Mouse (Mus musculus) cerebellum, adult 18-20 months (tissue): ENCODE measurements around the gene Dag1.
A peak's percentile ranks its signal among the peaks of the same experiment; 100 is the strongest.
"Not testable (repeated sequence)": the region's sequence is repeated elsewhere in the genome, so short reads cannot be mapped to it uniquely, and the experiment has no call there.

Experiments
- DNase-seq, 2 experiments: peaks; one replicate each; pipeline ENCODE4 v3.0.0; 2021

The Dag1 gene

DNA sequence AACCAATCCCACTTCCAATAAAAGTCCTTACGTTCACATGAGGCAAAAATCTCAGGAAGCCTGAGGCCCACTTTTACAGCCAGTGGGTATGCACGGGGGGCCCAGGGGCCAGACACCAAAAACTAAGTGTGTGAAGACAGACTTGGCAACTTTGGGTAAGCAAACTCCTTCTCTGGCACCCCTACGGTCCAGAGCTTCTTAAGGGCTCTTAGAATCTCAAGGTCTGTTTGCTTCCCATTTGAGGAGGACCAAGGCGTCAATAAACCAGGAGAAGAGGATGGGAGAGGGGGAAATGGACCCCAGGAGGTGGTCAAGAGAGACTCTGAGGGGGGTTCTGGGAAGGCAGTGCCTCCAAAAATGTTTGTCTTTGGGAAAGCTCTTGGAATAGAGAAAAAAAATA is 9.7 kb upstream of the Dag1 start:
- no peak for DNase-seq

- no peak for DNase-seq
These were observed 8.9 kb upstream of the Dag1 start for GRCm38 (mm10) chr9:108272691-108273090.

- DNase-seq: no peak
These were observed 8.2 kb upstream of the Dag1 start for GRCm38 (mm10) chr9:108271941-108272340.

GRCm38 (mm10) chr9:108268701-108269100 is 4.9 kb upstream of the Dag1 start:
- DNase-seq: not testable (repeated sequence)

GRCm38 (mm10) chr9:108267691-108268090 is 3.9 kb upstream of the Dag1 start:
- DNase-seq: no peak

DNA sequence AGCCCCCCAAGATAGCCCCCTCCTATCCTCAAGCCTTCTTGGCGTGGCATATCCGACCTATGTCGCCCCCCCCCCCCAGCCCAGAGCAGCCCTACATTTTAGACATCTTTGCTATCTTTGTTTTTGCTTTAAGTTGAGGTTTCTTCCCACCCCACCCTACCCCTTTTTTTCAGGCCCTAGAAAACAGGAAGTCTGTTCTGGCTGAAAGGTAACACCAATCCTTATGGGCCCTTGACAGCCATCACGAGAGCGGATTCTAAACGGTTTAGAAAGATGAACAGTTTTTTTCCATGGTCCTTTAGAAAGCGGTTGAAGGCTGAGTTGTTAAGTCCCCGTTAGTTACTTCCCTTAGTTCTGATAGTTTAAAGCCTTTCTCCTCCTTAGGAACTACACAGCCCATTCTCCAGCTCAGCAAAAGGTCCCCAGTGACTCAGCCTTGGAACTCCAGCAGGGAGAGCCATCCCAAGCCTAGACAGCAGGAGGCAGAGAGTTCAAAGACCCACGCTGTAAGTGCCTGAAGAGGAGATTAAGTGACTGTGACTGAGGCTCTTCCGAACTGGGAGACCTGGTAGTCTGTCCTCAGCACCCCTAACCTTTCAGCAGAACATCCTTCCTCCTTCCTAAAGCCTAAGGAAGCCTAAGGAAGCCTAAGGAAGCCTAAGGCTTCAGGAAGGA is 2.6 kb upstream of the Dag1 start:
- no peak for DNase-seq

DNA sequence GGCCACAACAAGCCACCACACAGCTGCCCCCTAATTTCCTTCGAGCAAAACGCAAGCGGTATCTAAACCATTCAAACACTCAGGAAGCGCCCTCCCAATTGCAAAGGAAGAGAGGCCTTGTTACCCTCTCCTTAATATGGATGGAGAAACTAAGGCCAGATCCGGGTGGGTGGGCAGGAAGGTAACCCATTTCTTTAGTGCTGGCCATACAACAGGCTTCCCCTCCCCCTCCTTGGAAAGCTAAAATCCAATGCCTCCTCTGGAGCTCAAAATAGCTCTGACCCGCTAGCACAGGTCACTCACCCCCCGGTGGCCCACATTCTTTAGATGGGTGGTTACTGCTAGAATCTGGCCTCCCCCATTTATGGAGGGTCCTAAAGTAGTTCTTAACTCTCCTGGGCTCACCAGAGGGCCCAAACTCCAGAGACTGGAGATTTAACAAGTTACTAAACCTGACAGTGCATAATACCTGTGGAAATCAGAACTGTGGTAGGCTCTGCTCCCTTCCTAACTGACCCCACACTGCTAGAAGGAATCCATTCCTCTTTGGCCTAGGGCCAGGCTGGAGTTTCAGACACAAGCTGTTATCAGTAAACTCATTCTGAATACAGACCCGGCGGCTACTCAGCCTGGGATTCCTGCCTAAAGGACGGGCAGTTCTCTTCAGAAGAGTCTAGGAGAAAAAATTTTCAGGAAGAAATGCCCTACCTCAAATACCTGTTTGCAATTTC is 598 bp upstream of the Dag1 start:
- peak; percentile 48 to 51 for DNase-seq

- no peak for DNase-seq
These were observed 552 bp downstream of the Dag1 start for GRCm38 (mm10) chr9:108263131-108263681.

GRCm38 (mm10) chr9:108262494-108263049 is 1.2 kb downstream of the Dag1 start:
- DNase-seq: no peak

GRCm38 (mm10) chr9:108261865-108262264 is 1.9 kb downstream of the Dag1 start:
- no peak for DNase-seq

- no peak for DNase-seq
These were observed 3.2 kb downstream of the Dag1 start for GRCm38 (mm10) chr9:108260526-108260925.

DNA sequence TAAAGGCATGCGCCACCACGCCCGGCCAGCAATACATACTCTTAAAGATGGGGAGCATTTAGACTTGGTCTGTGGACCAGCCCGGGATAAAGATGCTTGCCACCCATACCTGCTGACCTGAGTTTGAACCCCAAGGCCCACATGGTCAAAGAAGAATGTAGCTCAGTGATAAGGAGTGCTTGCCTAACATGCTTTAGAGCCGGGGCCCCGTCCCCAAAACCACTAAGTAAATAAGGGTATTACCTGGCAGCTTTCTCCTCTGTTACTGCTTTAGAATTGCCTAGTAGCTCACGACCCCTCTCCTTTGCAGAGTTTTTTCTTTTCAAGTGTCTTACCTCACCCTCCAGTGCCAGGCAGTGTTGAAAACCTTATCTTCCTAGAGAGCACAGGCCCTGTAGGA is 11.0 kb downstream of the Dag1 start:
- no peak for DNase-seq

- DNase-seq: no peak
These were observed 11.9 kb downstream of the Dag1 start for GRCm38 (mm10) chr9:108251877-108252276.

DNA sequence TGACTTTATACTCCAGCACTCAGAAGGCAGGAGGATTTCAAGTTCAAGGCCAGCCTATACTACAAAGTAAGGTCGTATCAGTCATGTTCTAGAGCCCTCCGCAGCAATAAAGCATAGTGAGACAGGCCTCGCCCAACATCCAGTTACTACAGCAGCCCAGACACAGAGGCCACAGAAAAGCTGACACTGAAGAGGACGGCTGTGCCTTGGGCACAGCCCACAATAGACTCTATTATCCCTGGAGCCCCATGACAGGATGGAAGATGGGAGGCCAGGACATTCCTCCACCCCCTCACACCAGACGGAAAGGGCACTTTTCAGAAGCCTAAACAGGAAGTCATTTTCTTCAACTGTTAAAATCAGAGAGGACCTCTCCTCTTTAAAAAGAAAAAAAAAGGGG is 14.8 kb downstream of the Dag1 start:
- no peak for DNase-seq

GRCm38 (mm10) chr9:108244984-108245383 is 18.8 kb downstream of the Dag1 start:
- no peak for DNase-seq

- DNase-seq: no peak
These were observed 19.2 kb downstream of the Dag1 start for GRCm38 (mm10) chr9:108244540-108244939.

DNA sequence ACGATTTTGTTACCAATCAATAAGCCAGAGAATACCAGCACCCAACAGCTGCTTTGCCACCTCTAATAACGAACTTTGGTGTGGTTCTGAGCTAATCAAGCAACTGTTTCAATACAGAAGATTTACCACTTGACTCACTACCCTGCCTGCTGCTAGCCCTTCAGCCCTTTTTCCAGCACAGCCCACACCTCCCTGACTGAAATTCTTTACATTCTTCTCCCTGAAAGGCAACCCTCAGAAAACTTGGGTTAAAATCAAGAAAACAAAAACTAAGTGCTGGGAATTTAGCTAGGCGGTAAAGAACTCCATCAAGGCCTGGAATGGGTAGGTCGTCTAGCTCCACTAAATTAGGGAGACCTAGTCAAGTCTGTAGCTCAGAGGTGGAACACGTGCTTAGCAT is 23.8 kb downstream of the Dag1 start:
- no peak for DNase-seq

DNA sequence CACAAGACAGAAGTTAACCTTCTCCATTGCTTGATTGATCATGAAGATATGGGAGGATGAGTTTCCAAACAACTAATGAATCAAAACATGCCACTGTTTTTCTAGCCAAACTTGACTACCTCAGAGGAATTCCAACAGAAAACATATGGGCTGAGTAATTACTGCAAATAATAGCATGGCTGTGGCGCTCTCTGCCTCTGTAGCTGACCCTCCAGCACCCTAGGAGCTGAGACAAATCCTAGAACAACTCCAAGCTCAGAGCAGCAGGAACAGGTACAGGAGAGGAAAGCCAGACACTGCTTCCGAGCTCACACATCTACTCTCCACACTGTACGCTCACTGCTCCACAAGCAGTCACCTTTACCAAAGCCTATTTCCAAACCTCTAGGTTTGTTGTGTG is 24.9 kb downstream of the Dag1 start:
- DNase-seq: no peak

GRCm38 (mm10) chr9:108238402-108238801 is 25.4 kb downstream of the Dag1 start:
- no peak for DNase-seq

- no peak for DNase-seq
These were observed 29.1 kb downstream of the Dag1 start for GRCm38 (mm10) chr9:108234682-108235081.

GRCm38 (mm10) chr9:108232908-108233307 is 30.9 kb downstream of the Dag1 start:
- DNase-seq: no peak

- no peak for DNase-seq
These were observed 35.7 kb downstream of the Dag1 start for GRCm38 (mm10) chr9:108227911-108228649.

DNA sequence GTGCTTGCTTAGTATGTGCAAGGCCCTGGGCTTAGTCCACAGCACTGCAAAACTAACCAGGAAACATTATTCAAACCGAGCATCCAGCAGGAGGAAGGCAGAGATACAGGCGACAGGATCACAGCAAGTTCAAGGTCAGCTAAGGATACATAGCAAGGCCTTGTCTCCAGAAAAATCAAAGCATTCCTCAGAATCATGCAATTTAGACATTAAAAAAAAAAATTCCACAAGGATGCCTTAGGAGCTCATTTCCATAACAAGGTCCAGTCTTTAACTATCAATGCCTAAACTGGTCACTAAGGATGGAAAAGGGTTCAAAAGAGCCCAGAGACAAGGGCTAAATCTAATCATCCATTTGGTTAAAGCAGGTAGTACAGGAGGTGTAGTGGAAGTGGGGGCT is 38.6 kb downstream of the Dag1 start:
- no peak for DNase-seq
